Mouse (Mus musculus) neural tube, embryonic 12.5 days (tissue): ENCODE measurements around the gene Chka. TPM values are rescaled to one million over a fixed set of nuclear protein-coding genes. Genes with fewer than 3 reads are reported as not detected.

Experiments used
- ATAC-seq: fragments of 200-750 bp; cut with Nextera tagmentation; 2 replicates; pipeline ENCODE4 v1.8.0; 2017; ENCODE audit warnings: low read depth, mild to moderate bottlenecking, moderate TSS enrichment, moderate library complexity; ENCODE audit not compliant: low FRiP score
- H3K27ac ChIP-seq: fragments of 300-500 bp; sonication (generic); 2 replicates; pipeline ENCODE4 v1.5.1; 2016
- H3K27me3 ChIP-seq: fragments of 300-500 bp; sonication (generic); replicated peaks from 2 replicates; pipeline ENCODE4 v1.6.1; 2016; ENCODE audit warnings: mild to moderate bottlenecking
- H3K36me3 ChIP-seq: fragments of 300-500 bp; sonication (generic); 2 replicates; pipeline ENCODE4 v1.6.1; 2016; ENCODE audit warnings: mild to moderate bottlenecking
- H3K4me1 ChIP-seq: fragments of 300-500 bp; sonication (generic); 2 replicates; pipeline ENCODE4 v1.6.1; 2016
- H3K4me2 ChIP-seq: fragments of 300-500 bp; sonication (generic); replicated peaks from 2 replicates; pipeline ENCODE4 v1.6.1; 2016; ENCODE audit warnings: mild to moderate bottlenecking
- H3K4me3 ChIP-seq: fragments of 300-500 bp; sonication (generic); 2 replicates; pipeline ENCODE4 v1.5.1; 2016
- H3K9ac ChIP-seq: fragments of 300-500 bp; sonication (generic); 2 replicates; pipeline ENCODE4 v1.6.1; 2016; ENCODE audit warnings: mild to moderate bottlenecking
- H3K9me3 ChIP-seq: fragments of 300-500 bp; sonication (generic); 2 replicates; pipeline ENCODE4 v1.6.1; 2016; ENCODE audit warnings: mild to moderate bottlenecking
- WGBS: fragments of 180-500 bp; shearing (Covaris S2); methylation state at CpG from one replicate; pipeline ENCODE4 v1.1.7; 2016; 5-methylcytosine and 5-hydroxymethylcytosine counted together
- polyA plus RNA-seq: library from polyadenylated mRNA; unstranded; fragments of >200 nt; fragmentation: Nextera tagmentation; extraction: Ambion mirVana; gene quantifications from 2 replicates; pipeline ENCODE4 v1.2.1, GENCODE M21; 2016

The Chka gene
- polyA plus RNA-seq, 1 experiment from 2014 or later: 62.7 TPM

DNA sequence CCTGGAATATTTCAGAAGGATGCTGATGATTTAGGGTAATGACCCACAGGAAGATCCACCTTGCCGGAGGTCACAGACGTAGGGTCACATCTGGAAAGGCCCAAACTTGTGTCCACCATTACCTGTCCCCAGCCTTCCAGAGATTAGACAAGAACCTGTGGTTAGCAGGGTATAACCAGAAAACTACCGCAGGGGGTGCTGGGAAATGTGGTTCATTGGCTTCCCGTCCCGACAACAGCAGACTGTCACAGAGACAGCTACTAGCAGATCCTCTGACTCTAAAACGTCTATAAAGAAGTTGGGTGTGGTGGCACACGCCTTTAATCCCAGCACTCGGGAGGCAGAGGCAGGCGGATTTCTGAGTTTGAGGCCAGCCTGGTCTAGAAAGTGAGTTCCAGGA lies 14.8 kb upstream of the Chka start:
- 0 out of 2 replicates have a peak, but pooled peaks cover 3% of the 10 kb centered on the region for H3K9me3 ChIP-seq
- 94% methylated on average over 9 of the region's 9 CpGs for WGBS
- H3K4me3 ChIP-seq: no peak overlapping the region
- H3K27me3 ChIP-seq: no peaks in the 10 kb centered on the region
- H3K4me2 ChIP-seq: no peak overlapping the region
- no peak for ATAC-seq
- H3K9ac ChIP-seq: no peak overlapping the region
- no peaks in the 10 kb centered on the region for H3K4me1 ChIP-seq
- H3K27ac ChIP-seq: no peak overlapping the region
- H3K36me3 ChIP-seq: no peaks in the 10 kb centered on the region

GRCm38 (mm10) chr19:3838931-3839330 lies 12.6 kb upstream of the Chka start:
- H3K36me3 ChIP-seq: no peaks in the 10 kb centered on the region
- H3K9me3 ChIP-seq: 0 out of 2 replicates have a peak, but pooled peaks cover 3% of the 10 kb centered on the region
- H3K27me3 ChIP-seq: no peaks in the 10 kb centered on the region
- no peak for ATAC-seq
- no peak overlapping the region for H3K9ac ChIP-seq
- no peak overlapping the region for H3K4me3 ChIP-seq
- WGBS: 86% methylated on average over 3 of the region's 3 CpGs
- H3K27ac ChIP-seq: no peak overlapping the region
- no peaks in the 10 kb centered on the region for H3K4me1 ChIP-seq
- no peak overlapping the region for H3K4me2 ChIP-seq

DNA sequence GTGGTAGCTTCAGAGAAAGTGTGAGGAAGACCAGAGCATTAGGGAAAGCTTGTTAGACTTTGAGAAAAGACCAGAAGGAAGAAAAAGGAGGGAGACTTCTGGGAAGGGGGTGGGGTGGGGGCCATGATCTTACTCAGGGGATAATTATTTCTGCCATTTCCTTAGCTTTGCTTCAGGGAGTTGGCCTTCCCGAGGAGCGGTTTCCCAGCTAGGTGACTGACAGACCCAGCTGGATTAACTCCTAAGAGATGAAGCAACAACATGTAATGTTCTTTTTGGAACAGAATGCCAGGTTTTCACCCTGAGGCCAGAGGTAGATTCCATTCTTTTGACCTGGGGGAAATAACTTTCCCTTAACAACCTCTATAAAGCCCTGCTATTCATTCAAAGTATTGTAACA lies 11.9 kb upstream of the Chka start:
- Histone ChIP-seq H3K27ac (no peak overlapping the region), H3K27me3 (no peaks in the 10 kb centered on the region), H3K4me3 (no peak overlapping the region), H3K36me3 (no peaks in the 10 kb centered on the region), H3K9me3 (0 out of 2 replicates have a peak, but pooled peaks cover 3% of the 10 kb centered on the region), H3K4me1 (no peaks in the 10 kb centered on the region), H3K9ac (no peak overlapping the region), H3K4me2 (no peak overlapping the region)
- ATAC-seq: no peak
- WGBS: 64% methylated on average over 2 of the region's 2 CpGs

DNA sequence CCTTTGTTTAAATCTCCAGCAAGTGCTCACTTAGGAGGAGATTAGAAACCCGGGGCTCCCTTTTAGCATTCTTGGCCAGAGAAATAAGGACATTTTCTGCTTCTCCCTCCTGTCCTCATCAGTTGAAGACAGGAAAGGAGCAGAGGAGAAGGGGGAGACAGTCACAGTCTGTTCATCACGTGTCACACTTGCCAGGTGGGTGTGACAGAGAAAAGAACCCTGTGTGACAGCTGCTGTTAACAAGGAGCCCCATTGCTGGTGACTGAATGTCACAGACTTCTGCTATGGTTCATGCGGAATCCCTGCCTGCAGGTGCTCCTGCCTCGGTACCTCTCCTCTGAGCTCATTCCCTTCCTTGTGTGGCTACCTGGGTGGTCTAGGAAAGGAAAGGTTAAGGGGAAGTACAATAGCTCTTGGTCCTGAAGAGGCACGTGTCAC lies 11.3 kb upstream of the Chka start:
- Histone ChIP-seq H3K9ac (no peak overlapping the region), H3K4me3 (no peak overlapping the region), H3K27ac (no peak overlapping the region), H3K4me2 (no peak overlapping the region), H3K4me1 (no peaks in the 10 kb centered on the region), H3K27me3 (no peaks in the 10 kb centered on the region), H3K36me3 (no peaks in the 10 kb centered on the region), H3K9me3 (no peaks in the 10 kb centered on the region)
- no peak for ATAC-seq
- WGBS: 53% methylated on average over 5 of the region's 5 CpGs

DNA sequence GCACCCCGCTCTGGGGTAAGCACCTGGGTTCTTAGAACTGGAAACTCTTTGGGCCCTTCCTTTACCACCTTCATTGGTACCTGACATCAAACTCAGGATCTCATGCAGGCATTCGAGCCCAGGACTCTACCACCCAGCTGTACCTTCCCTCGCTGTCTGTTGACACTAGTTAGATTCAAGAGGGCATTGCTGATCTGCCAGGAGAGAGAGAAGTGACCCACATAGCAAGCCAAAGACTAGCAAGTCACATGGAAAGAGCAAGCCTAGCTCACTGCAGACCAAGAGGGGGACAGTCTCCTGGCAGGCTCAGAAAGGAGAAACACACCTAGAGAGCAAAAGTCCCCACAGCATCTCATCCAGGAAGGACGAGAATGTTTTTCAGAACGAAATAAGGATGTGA lies 10.9 kb upstream of the Chka start:
- no peak overlapping the region for H3K4me3 ChIP-seq
- H3K36me3 ChIP-seq: no peaks in the 10 kb centered on the region
- H3K27me3 ChIP-seq: no peaks in the 10 kb centered on the region
- H3K9ac ChIP-seq: no peak overlapping the region
- no peaks in the 10 kb centered on the region for H3K9me3 ChIP-seq
- no peaks in the 10 kb centered on the region for H3K4me1 ChIP-seq
- ATAC-seq: no peak
- no peak overlapping the region for H3K4me2 ChIP-seq
- no peak overlapping the region for H3K27ac ChIP-seq
- WGBS: 84% methylated on average over 5 of the region's 5 CpGs

- H3K4me1 ChIP-seq: no peaks in the 10 kb centered on the region
- H3K27me3 ChIP-seq: no peaks in the 10 kb centered on the region
- H3K36me3 ChIP-seq: no peaks in the 10 kb centered on the region
- H3K4me3 ChIP-seq: no peak overlapping the region
- ATAC-seq: no peak
- no peaks in the 10 kb centered on the region for H3K9me3 ChIP-seq
- no peak overlapping the region for H3K4me2 ChIP-seq
- no peak overlapping the region for H3K27ac ChIP-seq
- no peak overlapping the region for H3K9ac ChIP-seq
- WGBS: 56% methylated on average over 12 of the region's 12 CpGs
Measured at GRCm38 (mm10) chr19:3842359-3843148, 9.0 kb upstream of the Chka start.

DNA sequence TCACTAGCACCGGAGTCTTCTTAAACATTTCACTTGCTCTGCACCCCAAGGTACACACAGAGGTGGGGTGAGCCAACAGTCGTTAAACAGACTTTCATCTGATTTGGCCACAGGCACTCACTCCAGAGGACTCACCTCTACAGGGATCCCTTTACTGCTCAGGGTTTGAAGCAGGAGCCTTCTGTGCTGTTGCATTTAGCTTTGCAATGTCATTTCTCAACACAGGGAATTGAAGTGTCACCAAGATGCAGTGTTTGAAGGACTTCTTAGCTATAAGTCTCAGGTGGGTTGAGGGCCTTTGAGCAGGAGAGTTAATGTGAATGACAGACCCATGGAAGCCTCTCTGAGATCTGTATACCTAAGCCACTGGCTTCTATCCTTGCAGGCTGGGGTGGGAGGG lies 7.9 kb upstream of the Chka start:
- no peaks in the 10 kb centered on the region for H3K9me3 ChIP-seq
- no peak overlapping the region for H3K4me2 ChIP-seq
- 83% methylated on average over 2 of the region's 2 CpGs for WGBS
- no peak for ATAC-seq
- H3K27me3 ChIP-seq: no peaks in the 10 kb centered on the region
- no peak overlapping the region for H3K27ac ChIP-seq
- no peak overlapping the region for H3K9ac ChIP-seq
- H3K4me1 ChIP-seq: no peaks in the 10 kb centered on the region
- no peak overlapping the region for H3K4me3 ChIP-seq
- H3K36me3 ChIP-seq: no peaks in the 10 kb centered on the region

DNA sequence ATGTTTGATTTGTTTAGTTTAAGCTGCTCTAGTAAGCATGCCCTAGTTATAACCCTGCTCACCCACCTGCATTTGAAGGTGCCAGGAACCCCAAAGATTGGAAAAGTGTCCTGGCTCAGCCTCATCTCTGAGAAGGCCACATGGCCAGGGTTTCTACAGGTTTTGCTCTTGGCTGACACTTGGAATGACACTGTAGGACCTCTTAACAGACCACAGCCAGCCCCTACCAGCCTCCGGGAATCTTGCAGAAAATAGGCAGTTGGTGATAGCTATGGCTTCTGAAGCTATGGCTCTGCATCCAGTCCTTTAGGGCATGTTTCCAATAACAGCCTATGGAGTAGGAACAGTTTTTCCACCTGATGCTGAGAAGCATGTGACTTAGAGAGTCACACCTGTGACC lies 6.7 kb upstream of the Chka start:
- no peaks in the 10 kb centered on the region for H3K36me3 ChIP-seq
- H3K9ac ChIP-seq: no peak overlapping the region
- ATAC-seq: no peak
- no peaks in the 10 kb centered on the region for H3K4me1 ChIP-seq
- H3K27me3 ChIP-seq: no peaks in the 10 kb centered on the region
- H3K9me3 ChIP-seq: no peaks in the 10 kb centered on the region
- WGBS: 89% methylated on average over 1 of the region's 1 CpGs
- H3K4me2 ChIP-seq: no peak overlapping the region
- no peak overlapping the region for H3K4me3 ChIP-seq
- H3K27ac ChIP-seq: no peak overlapping the region

- no peaks in the 10 kb centered on the region for H3K36me3 ChIP-seq
- 91% methylated on average over 11 of the region's 11 CpGs for WGBS
- no peaks in the 10 kb centered on the region for H3K9me3 ChIP-seq
- H3K27ac ChIP-seq: no peak overlapping the region
- no peaks in the 10 kb centered on the region for H3K27me3 ChIP-seq
- H3K4me1 ChIP-seq: no peaks in the 10 kb centered on the region
- H3K4me3 ChIP-seq: no peak overlapping the region
- ATAC-seq: no peak
- H3K9ac ChIP-seq: no peak overlapping the region
- H3K4me2 ChIP-seq: no peak overlapping the region
Measured at GRCm38 (mm10) chr19:3845339-3845738, 6.2 kb upstream of the Chka start.

- H3K36me3 ChIP-seq: no peaks in the 10 kb centered on the region
- no peak for ATAC-seq
- 78% methylated on average over 1 of the region's 1 CpGs for WGBS
Measured at GRCm38 (mm10) chr19:3845803-3846406, 5.7 kb upstream of the Chka start.

DNA sequence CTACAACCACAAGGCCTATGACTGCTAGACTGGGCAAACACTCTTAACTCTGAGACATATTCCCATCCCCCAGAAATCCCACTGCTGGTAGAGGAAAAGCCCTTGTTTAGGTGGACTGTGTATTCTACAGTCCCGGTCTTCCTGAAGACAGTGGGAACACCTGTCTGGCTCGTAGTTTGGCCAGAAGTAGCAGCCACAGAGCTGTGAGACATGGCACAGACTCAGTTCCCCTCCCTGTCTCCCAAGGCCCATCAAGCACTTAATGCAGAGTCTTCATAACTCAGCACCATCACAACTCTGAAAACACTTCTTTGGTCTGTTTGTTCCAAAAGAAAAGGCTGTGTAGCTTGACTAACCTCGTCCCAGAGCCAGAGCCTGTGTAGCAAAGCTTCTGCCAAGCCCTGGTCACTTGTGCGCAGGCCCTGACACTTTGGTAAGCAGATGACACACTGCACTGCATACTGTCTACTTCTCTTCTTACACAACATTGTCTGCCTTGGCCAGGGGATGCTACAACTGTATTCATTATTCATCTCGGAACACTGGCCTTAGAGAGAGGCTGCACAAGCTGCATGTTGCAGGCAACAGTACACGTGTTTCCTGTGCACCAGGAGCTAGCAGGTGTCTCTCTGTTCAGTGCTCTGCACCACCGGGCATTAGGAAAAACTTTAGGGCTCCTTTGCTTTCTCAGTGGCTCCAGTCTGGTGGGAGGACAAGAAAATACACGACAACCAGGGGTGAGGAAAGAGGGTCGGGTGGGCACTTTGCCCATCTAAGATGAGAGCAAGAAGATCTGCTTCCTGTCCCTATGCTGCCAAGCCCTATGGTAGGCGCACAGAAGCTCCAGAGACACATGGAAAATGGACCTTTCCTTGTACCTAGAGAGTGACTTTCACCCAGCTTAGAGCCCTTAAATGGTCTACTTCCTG lies 4.6 kb upstream of the Chka start:
- H3K4me3 ChIP-seq: no peak overlapping the region
- no peaks in the 10 kb centered on the region for H3K9me3 ChIP-seq
- H3K9ac ChIP-seq: no peak overlapping the region
- no peaks in the 10 kb centered on the region for H3K36me3 ChIP-seq
- ATAC-seq: no peak
- peaks cover 9% of the 10 kb centered on the region; the same call in 1 of the 2 replicates for H3K4me1 ChIP-seq
- H3K4me2 ChIP-seq: no peak overlapping the region
- 84% methylated on average over 10 of the region's 10 CpGs for WGBS
- no peak overlapping the region for H3K27ac ChIP-seq
- no peaks in the 10 kb centered on the region for H3K27me3 ChIP-seq

More at GRCm38 (mm10) chr19:3845803-3846406, 5.7 kb upstream of the Chka start:
- H3K9me3 ChIP-seq: no peaks in the 10 kb centered on the region
- no peak overlapping the region for H3K4me2 ChIP-seq
- no peaks in the 10 kb centered on the region for H3K27me3 ChIP-seq
- H3K27ac ChIP-seq: no peak overlapping the region
- H3K9ac ChIP-seq: no peak overlapping the region
- H3K4me3 ChIP-seq: no peak overlapping the region
- H3K4me1 ChIP-seq: peaks cover 5% of the 10 kb centered on the region; the same call in 1 of the 2 replicates

DNA sequence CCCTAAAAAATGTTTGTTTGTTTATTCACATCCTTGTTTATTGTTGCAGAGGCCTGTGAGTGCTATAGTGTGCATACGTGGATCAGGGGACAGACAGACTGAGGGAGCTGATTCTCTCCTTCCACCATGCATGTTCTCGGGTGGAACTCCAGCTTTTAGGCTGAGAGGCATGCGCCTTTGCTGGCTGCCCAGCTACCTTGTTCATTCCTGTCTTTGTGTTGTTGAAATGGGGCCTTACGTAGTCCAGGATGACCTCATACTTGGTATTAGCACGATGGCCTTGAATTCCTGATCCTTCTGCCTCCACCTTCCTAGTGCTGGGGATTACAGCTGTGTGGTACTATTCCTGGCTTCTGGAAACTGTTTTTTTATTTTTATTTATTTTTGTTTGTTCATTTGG lies 3.9 kb upstream of the Chka start:
- no peaks in the 10 kb centered on the region for H3K36me3 ChIP-seq
- no peaks in the 10 kb centered on the region for H3K9me3 ChIP-seq
- no peak overlapping the region for H3K4me2 ChIP-seq
- H3K4me3 ChIP-seq: no peak overlapping the region
- H3K27me3 ChIP-seq: no peaks in the 10 kb centered on the region
- peaks cover 9% of the 10 kb centered on the region; the same call in 1 of the 2 replicates for H3K4me1 ChIP-seq
- H3K9ac ChIP-seq: no peak overlapping the region
- no peak for ATAC-seq
- WGBS: 87% methylated on average over 5 of the region's 5 CpGs
- no peak overlapping the region for H3K27ac ChIP-seq
